Mouse (Mus musculus) kidney, postnatal 0 days (tissue): ENCODE results near the gene Itih5. TPM values are rescaled to one million over a fixed set of nuclear protein-coding genes. Genes with fewer than 3 reads are reported as not detected.

ENCODE experiments used
- ATAC-seq: fragments of 200-750 bp; cut with Nextera tagmentation; replicated peaks from 2 replicates; pipeline ENCODE4 v1.8.0; 2017; ENCODE audit warnings: low read depth, moderate number of reproducible peaks, moderate TSS enrichment, moderate library complexity; ENCODE audit not compliant: low FRiP score
- DNase-seq: peaks from one replicate; pipeline ENCODE4 v3.0.0-alpha.2; 2016; ENCODE audit warnings: low spot score
- H3K27ac ChIP-seq: fragments of 300-500 bp; sonication (generic); 2 replicates; pipeline ENCODE4 v1.5.1; 2014; ENCODE audit warnings: mild to moderate bottlenecking
- H3K27me3 ChIP-seq: fragments of 300-500 bp; sonication (generic); 2 replicates; pipeline ENCODE4 v1.6.1; 2014; ENCODE audit warnings: low read length, mixed read lengths; ENCODE audit not compliant: insufficient read depth
- H3K36me3 ChIP-seq: fragments of 300-500 bp; sonication (generic); 2 replicates; pipeline ENCODE4 v1.6.1; 2014; ENCODE audit warnings: low read length, mixed read lengths; ENCODE audit not compliant: insufficient read depth
- H3K4me1 ChIP-seq: fragments of 300-500 bp; sonication (generic); replicated peaks from 2 replicates; pipeline ENCODE4 v1.6.1; 2014; ENCODE audit warnings: antibody characterized with exemption, low read length, mixed read lengths; ENCODE audit not compliant: insufficient read depth
- H3K4me2 ChIP-seq: fragments of 300-500 bp; sonication (generic); 2 replicates; pipeline ENCODE4 v1.6.1; 2014; ENCODE audit warnings: mild to moderate bottlenecking, low read length, moderate library complexity, mixed read lengths
- H3K4me3 ChIP-seq: fragments of 300-500 bp; sonication (generic); replicated peaks from 2 replicates; pipeline ENCODE4 v1.5.1; 2014; ENCODE audit warnings: low read depth, low read length
- H3K9ac ChIP-seq: fragments of 300-500 bp; sonication (generic); 2 replicates; pipeline ENCODE4 v1.6.1; 2014; ENCODE audit warnings: low read depth, low read length
- H3K9me3 ChIP-seq: fragments of 300-500 bp; sonication (generic); replicated peaks from 2 replicates; pipeline ENCODE4 v1.6.1; 2016; ENCODE audit warnings: low read length, inconsistent platforms, mixed read lengths
- CTCF ChIP-seq: IDR thresholded peaks from 2 replicates; pipeline ENCODE4 v1.5.1; 2016; ENCODE audit warnings: antibody characterized with exemption, low read depth, mild to moderate bottlenecking, moderate library complexity
- WGBS: fragments of 180-500 bp; shearing (Covaris S2); extraction: QIAGEN DNeasy Blood & Tissue Kit; methylation state at CpG from one replicate; pipeline ENCODE4 v1.1.7; 2014; 5-methylcytosine and 5-hydroxymethylcytosine counted together
- polyA plus RNA-seq: library from polyadenylated mRNA; unstranded; fragments of >200 nt; fragmentation: Nextera tagmentation; extraction: Ambion mirVana; gene quantifications from 2 replicates; pipeline ENCODE4 v1.2.1, GENCODE M21; 2015

Itih5 gene
- 5.0 and 5.1 TPM in 2 replicates for polyA plus RNA-seq

DNA sequence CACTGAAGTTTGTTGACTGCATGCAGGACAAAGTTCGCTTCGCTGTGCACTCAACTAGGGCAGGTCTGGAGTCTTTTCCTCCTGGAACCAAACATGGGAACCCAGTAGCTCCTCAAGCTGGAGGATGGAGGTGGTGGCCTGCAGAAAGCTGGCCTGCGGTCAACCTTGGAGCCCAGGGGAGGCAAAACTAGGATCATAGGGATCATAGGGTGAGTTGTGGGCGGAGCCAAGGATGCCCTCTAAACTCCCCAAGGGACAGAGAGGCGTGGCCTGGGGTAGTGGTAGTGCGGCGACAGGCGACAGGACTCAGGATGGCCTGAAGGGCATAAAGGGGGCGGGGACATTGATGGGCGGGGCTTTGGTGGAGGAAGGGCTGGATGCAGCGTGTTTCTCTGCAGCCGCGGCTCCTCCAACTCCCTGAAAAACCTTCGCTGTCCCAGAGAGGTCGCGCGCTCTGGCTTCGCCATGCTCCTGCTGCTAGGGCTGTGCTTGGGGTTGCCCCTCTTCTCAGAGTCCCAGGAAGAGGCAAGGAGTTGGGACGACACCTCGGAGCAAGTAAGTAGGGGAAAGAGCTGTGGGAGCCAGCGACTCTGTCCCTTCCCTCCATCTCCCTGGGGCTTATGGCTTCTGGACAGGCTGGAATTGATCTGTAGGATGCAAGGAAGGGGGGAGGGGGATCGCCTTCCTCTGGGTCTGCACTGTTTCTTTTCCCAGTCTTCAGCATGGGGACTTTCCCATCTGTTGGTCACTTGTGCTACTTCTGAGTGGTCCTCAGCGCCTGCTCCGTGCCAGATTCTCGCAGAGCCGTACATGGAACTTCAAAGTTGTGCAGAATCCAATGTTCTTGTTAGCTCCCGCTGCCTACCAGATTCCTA lies at the start of gene Itih5:
TSS of gene Itih5 (plus strand) at position 371 of the 875 bp plus-strand sequence.
- 0 out of 2 replicates have a peak, but pooled peaks cover 13% of the 10 kb centered on the region for H3K4me1 ChIP-seq
- H3K4me2 ChIP-seq = peak within 1 kb of the TSS; percentile 92
- H3K36me3 ChIP-seq = no peaks in the 10 kb centered on the region
- TF ChIP-seq CTCF = no peak
- H3K9ac ChIP-seq = peak within 1 kb of the TSS; percentile 47; the same call in 1 of the 2 replicates
- no peaks in the 10 kb centered on the region for H3K9me3 ChIP-seq
- DNase-seq (peak; percentile 78), ATAC-seq (peak; percentile 89)
- 8% methylated on average over 27 of the region's 27 CpGs for WGBS
- H3K27me3 ChIP-seq = no peaks in the 10 kb centered on the region
- no peak within 1 kb of the TSS for H3K27ac ChIP-seq
- peak within 1 kb of the TSS; percentile 48 for H3K4me3 ChIP-seq

GRCm38 (mm10) chr2:10108535-10109189 lies 44.7 kb upstream of the Itih5 start:
- no peak overlapping the region for H3K27ac ChIP-seq
- H3K9ac ChIP-seq = no peak overlapping the region
- TF ChIP-seq CTCF = no peak
- H3K4me2 ChIP-seq = no peak overlapping the region
- H3K4me3 ChIP-seq = no peak overlapping the region
- ATAC-seq = no peak
- no peaks in the 10 kb centered on the region for H3K4me1 ChIP-seq
- 60% methylated on average over 6 of the region's 6 CpGs for WGBS
- peak; percentile 38 for DNase-seq
- H3K36me3 ChIP-seq = no peaks in the 10 kb centered on the region
- H3K9me3 ChIP-seq = no peaks in the 10 kb centered on the region
- no peaks in the 10 kb centered on the region for H3K27me3 ChIP-seq

GRCm38 (mm10) chr2:10118751-10119150 lies 34.6 kb upstream of the Itih5 start:
- Histone ChIP-seq H3K9me3 (no peaks in the 10 kb centered on the region), H3K9ac (no peak overlapping the region), H3K4me3 (no peak overlapping the region), H3K4me1 (no peaks in the 10 kb centered on the region), H3K27ac (no peak overlapping the region), H3K36me3 (no peaks in the 10 kb centered on the region), H3K4me2 (no peak overlapping the region), H3K27me3 (no peaks in the 10 kb centered on the region)
- DNase-seq = no peak
- WGBS = 68% methylated on average over 1 of the region's 1 CpGs
- TF ChIP-seq CTCF = no peak
- ATAC-seq = no peak

DNA sequence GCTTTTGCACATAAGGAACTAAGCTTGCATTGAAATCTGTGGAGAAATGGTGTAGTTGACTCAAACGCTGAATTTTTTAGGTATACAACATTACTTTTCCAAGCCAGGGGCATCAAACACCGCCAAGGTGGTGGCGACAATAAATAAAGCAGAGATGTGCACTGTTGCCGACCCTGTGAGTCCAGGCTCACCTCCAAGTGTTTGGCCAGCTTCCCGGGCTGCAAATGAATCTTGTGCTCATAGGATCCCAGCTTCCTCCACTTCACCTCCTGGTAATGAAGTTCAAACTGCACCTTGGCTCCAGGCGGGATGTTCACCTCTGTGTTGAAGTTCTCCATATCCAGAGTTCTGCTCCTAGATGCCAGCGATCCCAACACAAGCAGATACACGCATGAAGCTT lies 34.1 kb upstream of the Itih5 start:
- Histone ChIP-seq H3K9me3 (no peaks in the 10 kb centered on the region), H3K9ac (no peak overlapping the region), H3K4me3 (no peak overlapping the region), H3K27ac (no peak overlapping the region), H3K27me3 (no peaks in the 10 kb centered on the region), H3K36me3 (no peaks in the 10 kb centered on the region), H3K4me2 (no peak overlapping the region), H3K4me1 (no peaks in the 10 kb centered on the region)
- 69% methylated on average over 8 of the region's 8 CpGs for WGBS
- ATAC-seq = no peak
- TF ChIP-seq CTCF = no peak
- DNase-seq = no peak

GRCm38 (mm10) chr2:10121826-10122225 lies 31.5 kb upstream of the Itih5 start:
- H3K9me3 ChIP-seq = no peaks in the 10 kb centered on the region

DNA sequence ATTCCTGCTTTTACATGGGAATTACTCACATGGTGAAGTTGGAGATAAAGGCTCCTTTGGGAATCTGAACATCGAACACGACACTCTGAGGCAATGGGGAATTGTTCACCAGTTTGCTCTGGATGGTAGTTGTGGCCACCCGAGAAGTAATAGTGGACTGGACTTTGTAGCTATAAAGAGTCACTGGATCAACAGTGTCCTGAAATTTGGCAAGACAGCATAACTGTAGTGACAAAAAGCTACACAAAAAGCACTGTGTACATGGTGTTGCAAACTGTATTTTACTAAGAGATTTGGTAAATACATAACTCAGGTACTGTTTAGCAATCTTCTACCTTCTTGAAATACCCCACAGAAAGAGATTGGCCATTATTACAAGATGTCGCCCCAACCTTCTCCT lies 27.2 kb upstream of the Itih5 start:
- Histone ChIP-seq H3K4me2 (no peak overlapping the region), H3K27me3 (no peaks in the 10 kb centered on the region), H3K4me1 (no peaks in the 10 kb centered on the region), H3K9ac (no peak overlapping the region), H3K4me3 (no peak overlapping the region), H3K36me3 (no peaks in the 10 kb centered on the region), H3K9me3 (no peaks in the 10 kb centered on the region), H3K27ac (no peak overlapping the region)
- no peak for TF ChIP-seq CTCF
- no peak for DNase-seq
- 95% methylated on average over 4 of the region's 4 CpGs for WGBS
- no peak for ATAC-seq

More at GRCm38 (mm10) chr2:10121826-10122225, 31.5 kb upstream of the Itih5 start:
- no peak overlapping the region for H3K27ac ChIP-seq
- WGBS = 60% methylated on average over 3 of the region's 3 CpGs
- DNase-seq (no peak), ATAC-seq (no peak)
- no peaks in the 10 kb centered on the region for H3K4me1 ChIP-seq
- no peaks in the 10 kb centered on the region for H3K36me3 ChIP-seq
- no peak overlapping the region for H3K9ac ChIP-seq
- TF ChIP-seq CTCF = no peak
- H3K4me2 ChIP-seq = no peak overlapping the region
- no peaks in the 10 kb centered on the region for H3K27me3 ChIP-seq
- no peak overlapping the region for H3K4me3 ChIP-seq
